Mouse (Mus musculus) midbrain, postnatal 0 days (tissue): ENCODE data around the gene Cyp26c1. TPM values are rescaled to one million over a fixed set of nuclear protein-coding genes. Genes with fewer than 3 reads are reported as not detected.

Source experiments
- ATAC-seq: fragments of 200-750 bp; cut with Nextera tagmentation; 2 replicates; pipeline ENCODE4 v1.8.0; 2017; ENCODE audit warnings: moderate number of reproducible peaks, mild to moderate bottlenecking, moderate TSS enrichment, moderate library complexity; ENCODE audit not compliant: low FRiP score
- DNase-seq: peaks from one replicate; pipeline ENCODE4 v3.0.0-alpha.2; 2015; ENCODE audit warnings: low spot score
- H3K27ac ChIP-seq: fragments of 300-500 bp; sonication (generic); 2 replicates; pipeline ENCODE4 v1.5.1; 2014; ENCODE audit warnings: low read depth, mild to moderate bottlenecking, low read length, mixed read lengths
- H3K27me3 ChIP-seq: fragments of 300-500 bp; sonication (generic); 2 replicates; pipeline ENCODE4 v1.6.1; 2014; ENCODE audit warnings: low read length, control low read depth, mixed read lengths; ENCODE audit not compliant: insufficient read depth
- H3K36me3 ChIP-seq: fragments of 300-500 bp; sonication (generic); 2 replicates; pipeline ENCODE4 v1.6.1; 2014; ENCODE audit warnings: low read length, control low read depth, mixed read lengths; ENCODE audit not compliant: insufficient read depth
- H3K4me1 ChIP-seq: fragments of 300-500 bp; sonication (generic); 2 replicates; pipeline ENCODE4 v1.6.1; 2014; ENCODE audit warnings: mild to moderate bottlenecking, control low read depth, antibody characterized with exemption, low read length, mixed read lengths; ENCODE audit not compliant: insufficient read depth
- H3K4me2 ChIP-seq: fragments of 300-500 bp; sonication (generic); 2 replicates; pipeline ENCODE4 v1.6.1; 2014; ENCODE audit warnings: low read depth, mild to moderate bottlenecking, low read length, mixed read lengths; ENCODE audit not compliant: poor library complexity, severe bottlenecking
- H3K4me3 ChIP-seq: fragments of 300-500 bp; sonication (generic); 2 replicates; pipeline ENCODE4 v1.5.1; 2014; ENCODE audit warnings: low read depth, mild to moderate bottlenecking, low read length, moderate library complexity
- H3K9ac ChIP-seq: fragments of 300-500 bp; sonication (generic); replicated peaks from 2 replicates; pipeline ENCODE4 v1.6.1; 2014; ENCODE audit warnings: mild to moderate bottlenecking, low read length, moderate library complexity, mixed read lengths; ENCODE audit not compliant: poor library complexity, severe bottlenecking
- H3K9me3 ChIP-seq: fragments of 300-500 bp; sonication (generic); 2 replicates; pipeline ENCODE4 v1.6.1; 2016; ENCODE audit warnings: low read length, control low read depth
- CTCF ChIP-seq: IDR thresholded peaks from 2 replicates; pipeline ENCODE4 v1.5.1; 2016; ENCODE audit warnings: antibody characterized with exemption, mild to moderate bottlenecking
- WGBS: fragments of 180-500 bp; shearing (Covaris S2); extraction: QIAGEN DNeasy Blood & Tissue Kit; methylation state at CpG from one replicate; pipeline ENCODE4 v1.1.7; 2014; 5-methylcytosine and 5-hydroxymethylcytosine counted together
- polyA plus RNA-seq: library from polyadenylated mRNA; unstranded; fragments of >200 nt; fragmentation: Nextera tagmentation; extraction: Ambion mirVana; gene quantifications from 2 replicates; pipeline ENCODE4 v1.2.1, GENCODE M21; 2015
- total RNA-seq: library from RNA; depleted of rRNA; stranded (reverse); fragments of >200 nt; gene quantifications from 2 replicates; pipeline ENCODE4 v1.2.3, GENCODE M21; 2014

The Cyp26c1 gene
- total and polyA plus RNA-seq, 2 experiments from 2014 or later, result not detected

DNA sequence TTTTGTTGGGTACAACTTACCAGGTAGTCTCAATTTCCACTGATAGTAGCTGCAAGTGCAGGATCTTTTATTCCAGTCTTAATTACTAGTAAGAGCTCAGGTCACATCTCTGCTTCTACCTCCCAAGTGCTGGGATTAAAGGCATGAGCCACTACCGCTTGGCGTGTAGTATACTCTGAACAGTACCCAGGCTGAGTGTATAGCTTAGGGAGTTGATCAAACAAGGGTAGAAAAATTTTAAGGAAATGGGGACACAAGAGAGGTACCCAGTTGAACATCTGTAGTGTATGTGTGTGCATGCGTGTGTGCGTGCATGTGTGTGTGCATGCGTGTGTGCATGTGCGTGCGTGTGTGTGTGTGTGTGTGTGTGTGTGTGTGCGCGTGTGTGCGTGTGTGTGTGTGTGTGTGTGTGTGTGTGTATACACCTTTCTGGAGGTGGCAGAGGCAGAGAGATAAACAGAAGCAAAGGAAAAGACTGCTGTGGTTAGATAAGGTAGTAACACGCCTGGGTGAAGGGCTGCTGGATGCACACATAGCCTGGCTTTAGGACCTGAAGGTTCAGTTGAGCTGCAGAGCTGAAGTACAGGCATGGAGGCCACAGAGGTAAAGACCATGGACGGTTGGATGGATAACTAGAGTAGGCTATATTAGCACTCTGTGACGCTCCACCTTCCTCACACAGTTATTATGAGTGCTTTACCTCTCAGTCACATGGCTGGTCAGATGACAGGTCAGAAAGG lies 17.4 kb upstream of the Cyp26c1 start:
- no peak overlapping the region for H3K4me2 ChIP-seq
- no peak overlapping the region for H3K27ac ChIP-seq
- no peaks in the 10 kb centered on the region for H3K4me1 ChIP-seq
- no peak for DNase-seq
- ATAC-seq, result no peak
- no peaks in the 10 kb centered on the region for H3K9me3 ChIP-seq
- H3K36me3 ChIP-seq, result no peaks in the 10 kb centered on the region
- TF ChIP-seq CTCF, result no peak
- H3K27me3 ChIP-seq, result no peaks in the 10 kb centered on the region
- H3K9ac ChIP-seq, result no peak overlapping the region
- H3K4me3 ChIP-seq, result no peak overlapping the region
- WGBS, result 60% methylated on average over 13 of the region's 13 CpGs

GRCm38 (mm10) chr19:37668657-37669056 lies 16.7 kb upstream of the Cyp26c1 start:
- no peaks in the 10 kb centered on the region for H3K9me3 ChIP-seq
- H3K4me1 ChIP-seq, result no peaks in the 10 kb centered on the region
- ATAC-seq (no peak), DNase-seq (no peak)
- H3K27me3 ChIP-seq, result no peaks in the 10 kb centered on the region
- H3K4me3 ChIP-seq, result no peak overlapping the region
- WGBS, result 89% methylated on average over 5 of the region's 5 CpGs
- H3K36me3 ChIP-seq, result no peaks in the 10 kb centered on the region
- no peak overlapping the region for H3K27ac ChIP-seq
- no peak for TF ChIP-seq CTCF
- H3K9ac ChIP-seq, result no peak overlapping the region
- H3K4me2 ChIP-seq, result no peak overlapping the region

GRCm38 (mm10) chr19:37669486-37669885 lies 15.9 kb upstream of the Cyp26c1 start:
- no peak for TF ChIP-seq CTCF
- Histone ChIP-seq H3K27me3 (no peaks in the 10 kb centered on the region), H3K9ac (no peak overlapping the region), H3K36me3 (no peaks in the 10 kb centered on the region), H3K4me2 (no peak overlapping the region), H3K4me1 (no peaks in the 10 kb centered on the region), H3K9me3 (no peaks in the 10 kb centered on the region), H3K4me3 (no peak overlapping the region), H3K27ac (no peak overlapping the region)
- 72% methylated on average over 5 of the region's 5 CpGs for WGBS
- ATAC-seq (no peak), DNase-seq (no peak)

DNA sequence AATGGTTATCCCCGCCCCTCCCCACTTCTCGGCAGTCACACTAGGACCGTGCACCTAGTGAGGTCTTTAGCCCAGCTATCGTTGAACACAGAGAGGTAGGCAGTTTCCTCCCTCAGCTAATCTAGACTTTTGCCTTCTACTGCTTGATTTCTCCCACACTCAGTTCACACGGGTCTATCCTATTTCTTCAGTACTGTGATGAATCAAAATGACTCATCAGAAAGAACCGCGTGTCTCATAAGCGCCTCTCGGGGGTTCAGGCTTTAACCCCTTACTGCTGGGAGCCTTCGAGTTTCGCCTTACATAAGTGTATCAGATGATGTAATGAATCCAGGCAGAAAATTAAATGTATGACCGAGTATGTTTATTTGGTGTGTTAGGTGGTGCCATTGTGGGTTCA lies 12.0 kb upstream of the Cyp26c1 start:
- ATAC-seq (no peak), DNase-seq (no peak)
- H3K4me2 ChIP-seq, result no peak overlapping the region
- no peaks in the 10 kb centered on the region for H3K36me3 ChIP-seq
- 53% methylated on average over 12 of the region's 12 CpGs for WGBS
- no peaks in the 10 kb centered on the region for H3K4me1 ChIP-seq
- no peaks in the 10 kb centered on the region for H3K9me3 ChIP-seq
- no peak overlapping the region for H3K27ac ChIP-seq
- no peaks in the 10 kb centered on the region for H3K27me3 ChIP-seq
- H3K9ac ChIP-seq, result no peak overlapping the region
- no peak overlapping the region for H3K4me3 ChIP-seq
- no peak for TF ChIP-seq CTCF

- H3K4me1 ChIP-seq, result no peaks in the 10 kb centered on the region
- peaks cover 78% of the 10 kb centered on the region for H3K27me3 ChIP-seq
- H3K9me3 ChIP-seq, result no peaks in the 10 kb centered on the region
- H3K4me3 ChIP-seq, result no peak overlapping the region
- H3K4me2 ChIP-seq, result no peak overlapping the region
- no peaks in the 10 kb centered on the region for H3K36me3 ChIP-seq
- TF ChIP-seq CTCF, result no peak
- no peak overlapping the region for H3K9ac ChIP-seq
- H3K27ac ChIP-seq, result no peak overlapping the region
- WGBS, result 13% methylated on average over 23 of the region's 23 CpGs
- ATAC-seq (no peak), DNase-seq (no peak)
Observed at GRCm38 (mm10) chr19:37686347-37686746, 966 bp downstream of the Cyp26c1 start.

GRCm38 (mm10) chr19:37686941-37687850 lies 1.8 kb downstream of the Cyp26c1 start:
- Histone ChIP-seq H3K4me1 (no peaks in the 10 kb centered on the region), H3K9me3 (no peaks in the 10 kb centered on the region), H3K36me3 (no peaks in the 10 kb centered on the region), H3K4me2 (no peak overlapping the region), H3K4me3 (no peak overlapping the region), H3K27ac (no peak overlapping the region), H3K9ac (no peak overlapping the region), H3K27me3 (peaks cover 86% of the 10 kb centered on the region)
- DNase-seq (peak; percentile 9), ATAC-seq (no peak)
- peak; percentile 39; the same call in 1 of the 2 replicates for TF ChIP-seq CTCF
- 9% methylated on average over 62 of the region's 62 CpGs for WGBS
